ENCODE assay signal across 11 mouse cellular contexts in the genomic region with DNA sequence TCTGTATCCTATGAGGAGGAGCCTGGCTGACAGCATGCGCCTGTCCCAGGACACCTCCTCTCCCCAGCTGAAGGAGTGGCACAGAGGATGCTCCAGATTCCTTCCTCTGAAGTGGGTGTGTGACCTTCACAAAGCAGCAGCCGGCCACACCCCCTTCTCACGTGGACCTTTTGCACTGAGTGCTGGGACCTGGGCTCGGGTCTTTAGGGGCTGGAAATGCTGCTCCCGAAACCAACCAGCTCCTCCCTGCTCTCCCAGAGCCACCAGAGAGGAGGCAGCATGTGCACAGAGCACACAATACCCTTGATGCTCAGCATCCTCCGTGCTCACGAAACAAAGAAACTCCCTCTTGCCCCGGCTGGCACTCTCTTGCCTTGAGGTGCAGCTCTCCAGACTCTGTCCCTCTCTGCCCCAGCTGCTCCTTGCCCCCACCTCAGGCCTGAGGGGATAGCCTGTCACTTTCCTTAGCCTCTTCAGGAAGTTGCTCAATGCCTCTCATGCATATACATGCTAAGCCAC.
DNase-seq lines count a peak whose midpoint lies in the region; ATAC-seq lines count a peak whose summit lies in the region.
"Had no signal": no experiment of that assay in that cellular context is flagged by ENCODE, and none has a peak within 500 bp of the region (broad histone marks: within the 10 kb centered on the region; RNA-seq: fewer than 3 reads in every experiment).

No protein-coding gene starts in this region.

- no peak overlapping the region for H3K4me2 ChIP-seq in kidney, embryonic 15.5 days
- H3K4me2 ChIP-seq in midbrain, embryonic 16.5 days (ENCODE audit: low read length) = peak overlapping the region; percentile 70

- H3K9ac ChIP-seq in kidney, embryonic 15.5 days = no peak overlapping the region
- H3K9ac ChIP-seq in midbrain, embryonic 16.5 days (ENCODE audit: low read depth, low read length) = peak overlapping the region; percentile 77

- H3K27ac ChIP-seq in kidney, embryonic 15.5 days = peak overlapping the region; percentile 52; the same call in 1 of the 2 replicates
- H3K27ac ChIP-seq in hindbrain, embryonic 10.5 days = peak overlapping the region; percentile 85
- H3K27ac ChIP-seq in midbrain, embryonic 16.5 days (ENCODE audit: low read length) = peak overlapping the region; percentile 95

- no peaks in the 10 kb centered on the region for H3K9me3 ChIP-seq in kidney, embryonic 15.5 days (replicated peaks)
- no peaks in the 10 kb centered on the region for H3K9me3 ChIP-seq in hindbrain, embryonic 10.5 days
- no peaks in the 10 kb centered on the region for H3K9me3 ChIP-seq in midbrain, embryonic 16.5 days (replicated peaks; ENCODE audit: control insufficient read depth, low read length, poor library complexity, severe bottlenecking)
- H3K9me3 ChIP-seq: G1E had no signal

- no peak for DNase-seq in kidney, adult 9 months
- peak; percentile 40 for DNase-seq in embryo, embryonic 11 days
- DNase-seq in hindbrain, embryonic 10.5 days (ENCODE audit: low spot score) = peak; percentile 39
- no peak for DNase-seq in right cerebral cortex, postnatal 10 days (ENCODE audit: low spot score in 2 of 2)
- DNase-seq: gastrocnemius, postnatal 10 days; thymus, postnatal 4 days had no signal

- 29% methylated on average over 8 of the region's 8 CpGs for WGBS in kidney, embryonic 15.5 days
- WGBS in hindbrain, embryonic 10.5 days = 14% methylated on average over 8 of the region's 8 CpGs
- 5% methylated on average over 8 of the region's 8 CpGs for WGBS in midbrain, embryonic 16.5 days

- peaks cover 59% of the 10 kb centered on the region for H3K4me1 ChIP-seq in kidney, embryonic 15.5 days
- peaks cover 79% of the 10 kb centered on the region for H3K4me1 ChIP-seq in hindbrain, embryonic 10.5 days (replicated peaks)
- H3K4me1 ChIP-seq in midbrain, embryonic 16.5 days (ENCODE audit: control insufficient read depth, insufficient read depth, low read length) = peaks cover 66% of the 10 kb centered on the region

- H3K27me3 ChIP-seq in kidney, embryonic 15.5 days = no peaks in the 10 kb centered on the region
- 0 out of 2 replicates have a peak, but pooled peaks cover 7% of the 10 kb centered on the region for H3K27me3 ChIP-seq in hindbrain, embryonic 10.5 days (ENCODE audit: insufficient read depth, poor library complexity, severe bottlenecking)
- H3K27me3 ChIP-seq in midbrain, embryonic 16.5 days (ENCODE audit: control insufficient read depth, insufficient read depth, low read depth, low read length) = no peaks in the 10 kb centered on the region

- ATAC-seq in kidney, embryonic 15.5 days (replicated peaks; ENCODE audit: low FRiP score) = no peak; the same call in 1 of the 2 replicates
- peak; percentile 52 for ATAC-seq in midbrain, embryonic 16.5 days
- ATAC-seq in megakaryocyte, adult 5-6 weeks (ENCODE audit: poor library complexity, severe bottlenecking) = no peak
- no peak for ATAC-seq in activated CD4-positive, CD25-positive, alpha-beta regulatory T cell, adult 4 months

- H3K36me3 ChIP-seq in kidney, embryonic 15.5 days = peaks cover 27% of the 10 kb centered on the region
- peaks cover 41% of the 10 kb centered on the region for H3K36me3 ChIP-seq in hindbrain, embryonic 10.5 days
- H3K36me3 ChIP-seq in midbrain, embryonic 16.5 days (ENCODE audit: control insufficient read depth, insufficient read depth, low read length) = peaks cover 7% of the 10 kb centered on the region; the same call in 1 of the 2 replicates
- H3K36me3 ChIP-seq: G1E had no signal

- H3K4me3 ChIP-seq in kidney, embryonic 15.5 days (replicated peaks) = no peak overlapping the region
- H3K4me3 ChIP-seq in hindbrain, embryonic 10.5 days = peak overlapping the region; percentile 35
- peak overlapping the region; percentile 46 for H3K4me3 ChIP-seq in midbrain, embryonic 16.5 days (ENCODE audit: low read depth, low read length)

Comparison
In these comparisons a context has a peak if more than half of its experiments do, and no peak if none do; other contexts are left out.
1. DNase-seq: peak in embryo, embryonic 11 days (single experiment) and hindbrain, embryonic 10.5 days (single experiment); none in kidney, adult 9 months (single experiment) and right cerebral cortex, postnatal 10 days (0 of 2).
2. Peak in every context shown above with its lines, with median percentiles within 50 percentile points of each other: H3K27ac ChIP-seq.